In the genomic region with DNA sequence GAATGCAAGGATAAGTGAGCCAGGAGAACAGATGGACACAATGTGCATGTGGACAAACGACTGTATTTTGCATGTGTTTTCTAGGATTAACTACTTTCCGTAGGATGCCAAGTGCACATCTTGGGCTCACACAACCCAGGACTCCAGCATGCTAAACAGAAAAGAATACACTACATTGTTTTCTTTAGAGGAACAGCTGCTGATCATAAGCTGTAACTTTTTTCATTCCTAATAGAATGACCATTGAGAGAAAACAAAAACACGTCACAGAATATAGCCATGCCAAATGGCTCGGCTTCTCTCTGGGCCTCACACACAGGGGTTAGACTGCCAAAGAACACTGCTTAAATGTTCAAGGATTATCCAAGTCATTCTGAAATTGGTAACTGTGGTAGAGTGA, we compare ENCODE assay signal across 8 mouse cellular contexts.
DNase-seq lines count a peak whose midpoint lies in the region.

No protein-coding gene starts in this region.

- intact Hi-C loops in left cerebral cortex, postnatal 4 days (cut with DNase I): no loop called here
- intact Hi-C loops in left cerebral cortex, postnatal 25 days (cut with DNase I): no loop called here
- intact Hi-C loops in heart, postnatal 25 days (cut with DNase I): no loop called here

- peak; percentile 6 for DNase-seq in adrenal gland, postnatal 14 days
- DNase-seq in adrenal gland, adult 8-10 months: no peak
- DNase-seq in left cerebral cortex, postnatal 4 days: peak; percentile 34
- DNase-seq in left cerebral cortex, postnatal 25 days (ENCODE audit: low spot score in 2 of 2): no peak
- peak; percentile 57 for DNase-seq in fibroblast of lung, adult 2 months (ENCODE audit: low read depth)
- DNase-seq in heart, postnatal 25 days (ENCODE audit: low spot score): peak; percentile 37
- no peak for DNase-seq in right cerebral cortex, postnatal 25 days
- no peak for DNase-seq in ovary, adult 18-20 months (ENCODE audit: low spot score)

Comparison
In these comparisons a context has a peak if more than half of its experiments do, and no peak if none do; other contexts are left out.
1. DNase-seq: peak in adrenal gland, postnatal 14 days (single experiment), left cerebral cortex, postnatal 4 days (single experiment), fibroblast of lung, adult 2 months (single experiment) and heart, postnatal 25 days (single experiment); none in adrenal gland, adult 8-10 months (single experiment), left cerebral cortex, postnatal 25 days (0 of 2), right cerebral cortex, postnatal 25 days (single experiment) and ovary, adult 18-20 months (single experiment).